Mouse (Mus musculus) gastrocnemius, postnatal 10 days (tissue): ENCODE results near the gene Cd34. TPM values are rescaled to one million over a fixed set of nuclear protein-coding genes. Genes with fewer than 3 reads are reported as not detected.

Experiments
- DNase-seq: peaks from one replicate; pipeline ENCODE4 v3.0.0; 2021; ENCODE audit warnings: mixed read lengths
- total RNA-seq, 2 experiments: library from RNA; stranded (reverse); gene quantifications; 2 replicates each; pipeline ENCODE4 v1.2.3; 2021

The Cd34 gene
- total RNA-seq, 2 experiments from 2014 or later: 162 to 196 TPM

DNA sequence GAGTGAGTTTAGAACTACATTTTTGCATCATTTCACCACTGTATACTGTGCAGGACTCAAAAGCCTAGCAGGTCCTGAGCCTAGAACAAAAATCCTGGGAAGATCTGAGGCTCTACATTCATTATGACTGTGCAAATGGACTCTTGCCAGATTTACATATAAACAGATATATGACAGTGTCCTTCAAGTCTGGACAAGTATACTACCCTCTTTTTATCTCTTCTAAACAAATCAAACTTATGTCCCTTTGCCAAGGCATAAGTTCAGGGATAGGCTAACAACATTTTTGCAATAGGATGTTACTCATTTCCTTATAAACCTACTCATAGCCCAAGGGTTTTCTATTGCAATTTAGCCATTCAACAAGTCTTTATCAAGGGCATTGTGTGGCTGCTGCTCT is 24.1 kb downstream of the Cd34 start:
- DNase-seq: no peak

DNA sequence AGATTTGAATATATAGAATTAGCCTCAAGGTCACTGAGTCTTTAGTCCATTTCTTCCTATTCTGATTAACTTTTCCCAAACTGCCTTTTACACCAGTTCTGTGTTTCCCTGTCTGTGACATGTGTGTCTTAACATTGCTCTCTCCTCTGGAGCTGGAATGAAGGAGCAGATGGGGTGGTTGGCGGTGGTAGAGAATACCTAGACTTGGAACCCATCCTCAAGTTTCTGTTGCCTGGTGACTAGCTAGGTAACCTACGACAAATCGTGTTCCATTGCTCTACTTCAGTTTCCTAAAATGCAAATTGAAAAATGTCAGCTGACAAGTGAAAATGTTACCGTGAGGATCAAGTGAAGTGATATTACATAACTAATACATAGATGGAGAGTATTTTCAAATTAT is 33.4 kb downstream of the Cd34 start:
- DNase-seq: no peak

DNA sequence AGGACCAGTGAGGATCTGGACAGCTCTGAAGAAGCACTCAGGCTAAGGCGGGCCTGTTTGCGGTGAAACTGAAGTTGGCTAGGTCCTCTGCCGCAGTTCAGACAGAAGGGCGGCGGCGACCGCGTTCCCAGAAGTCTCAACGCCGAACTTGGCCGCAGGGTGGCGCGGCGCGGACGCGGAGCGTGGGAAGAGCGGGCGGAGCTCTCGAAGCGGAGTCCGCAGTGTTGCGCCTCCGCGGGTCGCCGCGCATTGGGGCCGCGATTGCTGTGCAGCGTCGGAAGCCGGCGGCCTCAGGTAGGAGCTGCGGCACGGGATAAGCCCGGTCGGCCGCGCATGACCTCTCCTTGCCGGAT is 37.5 kb downstream of the Cd34 start:
- peak; percentile 95 for DNase-seq

DNA sequence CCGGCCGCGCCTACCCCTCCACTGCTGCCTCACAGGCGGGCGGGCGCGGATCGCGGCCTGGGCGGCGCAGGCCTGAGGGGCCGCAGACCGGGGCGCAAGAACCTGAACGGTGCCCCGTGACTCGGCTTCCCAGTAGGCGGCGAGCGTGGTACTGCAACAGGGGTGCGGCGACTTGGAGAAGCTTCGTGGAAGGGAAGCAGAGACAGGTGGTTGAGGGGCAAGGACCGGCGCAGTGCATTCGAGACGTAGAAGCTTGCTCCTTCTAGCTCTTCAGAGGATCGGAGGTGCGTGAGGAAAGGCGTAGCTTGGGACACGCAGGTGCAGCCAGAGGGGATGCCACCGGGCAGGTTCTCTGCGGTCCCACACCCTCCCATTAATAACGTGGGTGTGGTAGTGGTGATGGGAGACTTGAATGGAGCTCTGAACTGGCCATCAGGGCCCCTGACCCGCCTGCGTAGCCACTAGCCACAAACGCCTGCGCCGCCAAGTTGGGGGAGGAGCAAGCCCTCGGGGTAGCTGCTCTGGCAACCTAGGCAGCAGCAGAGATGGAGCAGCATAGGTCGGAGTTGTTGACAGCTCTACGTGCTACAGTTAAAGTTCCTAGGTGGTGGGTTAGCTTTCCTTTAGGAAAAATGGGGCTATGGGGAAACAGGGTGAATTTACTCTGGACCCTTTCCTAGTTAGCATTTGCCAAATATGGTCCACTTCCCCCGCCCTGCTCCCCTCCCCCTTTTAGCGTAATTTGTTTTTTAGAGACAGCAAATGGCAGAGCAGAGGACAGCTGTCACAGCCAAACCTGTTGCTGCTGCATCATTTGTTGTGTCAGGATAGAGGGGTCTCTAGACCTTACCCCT is 38.1 kb downstream of the Cd34 start:
- DNase-seq: peak; percentile 63

DNA sequence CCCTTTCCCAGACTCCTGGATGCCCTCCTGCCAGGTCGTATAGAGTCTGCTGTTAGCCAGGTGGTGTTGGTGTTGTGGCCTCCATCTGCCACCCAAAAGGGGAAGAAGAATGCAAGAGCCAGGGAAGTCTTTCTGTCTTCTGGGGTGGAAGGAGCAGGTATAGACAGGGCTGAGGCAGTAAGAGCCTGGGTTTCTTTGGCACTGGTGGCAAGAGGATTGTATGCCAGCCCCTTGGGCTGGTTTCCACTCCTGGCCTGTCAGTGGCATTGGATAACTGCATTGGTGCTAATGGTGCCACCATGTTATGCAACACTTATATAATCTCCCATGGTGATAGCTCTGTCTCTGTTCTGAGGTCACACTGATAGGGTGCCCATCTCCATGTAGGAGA is 38.7 kb downstream of the Cd34 start:
- no peak for DNase-seq

DNA sequence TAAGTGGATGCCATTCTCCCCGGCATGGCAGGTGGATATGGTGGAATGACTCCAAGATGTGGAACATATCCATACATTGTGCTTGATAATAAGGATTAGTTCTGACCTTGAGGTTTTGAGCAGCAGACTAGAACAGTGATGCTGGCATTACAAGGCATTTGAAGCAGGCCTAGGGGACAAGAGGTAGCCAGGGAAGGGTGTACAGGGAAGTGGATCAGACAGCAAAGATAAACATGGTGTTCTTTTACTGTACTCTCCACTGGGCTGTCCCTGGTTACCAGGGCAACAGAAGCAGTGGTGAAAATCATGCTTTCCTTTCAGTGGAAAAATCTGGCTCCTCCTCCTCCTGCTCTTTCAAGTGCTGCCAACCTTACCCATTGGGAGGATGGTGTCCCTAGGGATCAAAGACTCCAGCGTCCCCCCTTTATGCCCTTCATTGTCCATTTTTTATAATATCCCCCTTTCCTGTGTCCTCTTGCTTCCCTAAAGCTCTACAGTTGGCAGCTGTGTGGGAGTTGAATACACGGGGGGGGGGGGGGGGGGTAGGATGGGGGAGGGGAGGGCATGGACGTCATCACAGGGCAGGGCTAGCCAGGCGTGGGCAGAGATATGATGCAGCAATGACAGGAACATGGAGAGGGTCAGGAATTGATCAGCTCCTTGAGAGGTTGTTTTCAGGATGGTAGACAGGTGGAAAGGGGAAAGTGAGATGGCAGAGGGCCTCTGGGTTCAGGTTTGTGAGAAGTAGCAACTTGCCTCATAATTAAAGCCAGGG is 39.5 kb downstream of the Cd34 start:
- no peak for DNase-seq

DNA sequence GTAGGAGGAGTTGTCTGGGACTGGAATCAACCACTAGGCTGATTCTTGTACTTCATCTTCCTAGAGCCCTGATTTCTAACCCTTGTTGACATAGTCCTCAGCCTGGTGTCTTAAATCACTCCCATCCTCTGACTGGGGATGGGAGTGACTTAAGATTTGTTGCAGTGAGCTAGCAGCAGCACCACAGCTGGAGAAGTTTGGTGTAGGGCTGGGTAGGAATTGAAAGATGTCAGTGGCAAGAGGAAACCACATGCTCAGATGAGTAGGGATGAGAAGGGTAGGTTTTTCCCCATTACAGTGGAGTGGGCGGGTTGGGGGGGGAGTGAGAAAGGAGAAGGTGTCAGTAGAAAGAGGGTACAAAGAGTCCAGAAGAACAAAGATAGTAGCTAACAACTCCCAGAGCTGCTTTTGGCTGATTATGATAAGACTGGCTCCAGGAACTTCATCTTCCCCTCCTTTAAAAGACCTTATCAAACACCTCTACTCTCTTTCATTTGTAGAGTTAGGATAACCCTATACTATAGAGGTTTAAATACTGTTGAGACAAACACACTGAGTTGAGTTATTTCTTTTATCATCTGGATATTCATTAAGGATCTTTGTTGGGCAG is 42.3 kb downstream of the Cd34 start:
- DNase-seq: no peak

DNA sequence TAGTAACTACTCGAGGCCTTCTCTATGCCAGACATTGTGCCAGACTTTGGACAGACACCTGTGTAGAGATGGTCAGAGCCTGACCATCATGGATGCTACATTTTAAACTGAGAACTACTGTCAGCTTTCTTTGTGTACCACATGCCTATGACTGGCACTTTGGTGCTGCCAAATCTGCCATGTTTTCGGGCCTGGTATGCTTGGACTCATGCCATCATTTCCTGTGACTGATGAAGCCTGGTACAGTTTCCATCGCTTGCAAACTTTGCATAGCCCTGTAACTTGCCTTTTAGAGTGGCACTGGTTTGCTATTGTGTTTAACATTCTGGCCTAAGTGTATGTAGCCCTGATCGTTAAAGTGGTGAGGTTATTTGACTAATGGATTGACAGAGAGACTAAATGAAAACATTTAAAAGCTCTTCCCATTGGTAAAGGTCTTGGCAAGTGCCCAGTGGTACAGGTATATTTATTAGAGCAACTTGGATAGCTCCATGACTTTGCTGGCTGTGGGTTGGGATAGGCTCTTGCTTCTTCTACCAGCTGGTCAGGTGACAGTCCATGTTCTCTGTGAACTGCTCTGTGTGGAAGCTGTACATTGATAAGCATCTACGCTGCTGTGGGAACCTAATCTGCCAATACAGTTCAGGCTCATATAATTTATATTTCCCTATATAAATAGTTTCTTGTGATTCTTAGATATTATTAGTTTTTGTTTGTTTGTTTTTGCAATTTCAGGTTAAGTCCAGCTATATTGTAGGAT is 44.5 kb downstream of the Cd34 start:
- no peak for DNase-seq

DNA sequence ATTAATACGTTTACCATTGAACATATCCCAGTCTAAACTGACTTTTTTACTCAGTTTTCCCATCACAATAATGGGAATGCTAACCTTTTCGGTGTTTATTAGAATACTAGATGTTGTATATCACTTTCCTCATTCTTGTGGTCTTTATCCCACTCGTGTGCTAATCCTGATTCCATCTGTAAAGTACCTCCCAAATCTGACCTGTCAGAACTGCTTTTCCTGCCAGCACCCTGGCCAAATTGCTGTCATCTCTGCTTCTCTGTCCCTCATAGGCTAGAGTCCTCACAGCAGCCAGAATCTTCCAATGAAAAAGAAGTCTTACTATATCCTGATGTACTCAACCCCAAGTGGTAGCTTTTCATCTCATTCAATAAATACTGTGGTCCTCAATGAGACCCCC is 46.3 kb downstream of the Cd34 start:
- no peak for DNase-seq

DNA sequence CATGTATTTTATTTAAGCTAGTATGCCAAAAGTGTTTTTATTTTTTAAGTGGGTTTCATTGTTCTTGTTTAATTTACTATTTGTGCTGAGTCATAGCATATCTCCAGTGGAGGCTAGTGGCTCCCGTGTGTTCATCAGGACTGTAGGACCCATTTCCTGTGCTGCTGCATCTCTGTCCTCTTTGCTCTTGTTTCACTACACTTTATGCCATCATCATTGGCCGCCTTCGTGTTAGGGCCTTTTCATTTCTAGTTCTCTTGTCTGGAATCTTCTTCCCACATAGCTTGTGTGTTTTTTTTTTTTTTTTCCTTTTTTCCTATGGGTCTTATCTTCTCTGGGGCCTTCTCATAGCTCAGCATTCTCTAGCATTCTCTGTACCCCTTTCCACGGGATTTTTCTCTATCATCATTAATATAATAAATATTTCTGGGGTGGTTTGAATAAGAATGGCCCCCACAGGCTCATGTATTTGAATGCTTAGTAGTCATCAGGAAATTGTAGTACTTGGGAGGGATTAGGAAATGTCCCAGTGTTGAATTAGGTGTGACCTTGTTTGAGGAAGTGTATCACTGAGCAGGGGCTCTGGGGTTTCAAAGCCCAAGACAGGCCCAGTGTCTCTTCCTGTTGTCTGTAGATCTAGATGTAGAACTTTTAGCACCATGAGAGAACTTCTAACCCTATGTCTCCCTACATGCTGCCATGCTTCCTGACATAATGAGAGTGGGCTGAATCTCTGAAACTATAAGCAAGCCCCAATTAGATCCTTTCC is 47.0 kb downstream of the Cd34 start:
- DNase-seq: no peak

DNA sequence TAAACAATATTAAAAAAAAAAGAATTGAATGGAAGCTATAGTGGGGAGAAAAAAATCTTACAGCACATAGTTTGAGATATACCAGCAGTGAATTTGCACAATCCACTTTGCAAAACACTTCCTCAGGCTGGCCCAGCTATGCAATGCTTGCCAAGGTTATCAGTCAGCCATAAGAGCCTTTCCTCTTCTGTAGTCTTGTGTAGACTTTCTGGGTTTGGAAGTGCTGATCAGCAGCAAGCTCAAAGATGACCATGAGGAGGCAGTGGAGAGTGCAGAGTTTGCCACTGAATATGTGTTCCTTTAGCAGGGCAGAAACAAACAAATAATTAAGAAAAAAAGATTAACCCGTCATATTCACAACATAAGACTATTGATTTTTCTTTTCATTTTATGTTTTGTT is 50.4 kb downstream of the Cd34 start:
- DNase-seq: no peak

DNA sequence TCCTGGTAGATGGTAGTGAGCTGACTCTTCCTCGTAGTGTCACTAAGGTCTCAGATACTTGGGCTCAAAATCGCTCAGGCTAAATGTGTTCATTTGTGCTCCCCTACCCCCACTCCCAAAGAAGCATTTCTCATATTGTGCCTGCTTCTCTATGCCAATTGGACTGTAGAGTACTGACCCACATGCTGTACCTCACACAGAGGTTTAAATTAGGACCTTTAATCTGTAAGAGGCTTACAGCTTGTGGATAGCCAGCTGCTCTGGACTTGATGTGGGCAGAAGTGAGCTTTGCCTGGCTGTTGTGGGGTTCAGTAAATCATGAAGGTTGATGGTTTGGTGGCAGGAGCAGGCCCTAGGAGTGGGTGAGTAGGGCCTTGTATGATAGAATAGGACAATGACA is 52.4 kb downstream of the Cd34 start:
- no peak for DNase-seq

DNA sequence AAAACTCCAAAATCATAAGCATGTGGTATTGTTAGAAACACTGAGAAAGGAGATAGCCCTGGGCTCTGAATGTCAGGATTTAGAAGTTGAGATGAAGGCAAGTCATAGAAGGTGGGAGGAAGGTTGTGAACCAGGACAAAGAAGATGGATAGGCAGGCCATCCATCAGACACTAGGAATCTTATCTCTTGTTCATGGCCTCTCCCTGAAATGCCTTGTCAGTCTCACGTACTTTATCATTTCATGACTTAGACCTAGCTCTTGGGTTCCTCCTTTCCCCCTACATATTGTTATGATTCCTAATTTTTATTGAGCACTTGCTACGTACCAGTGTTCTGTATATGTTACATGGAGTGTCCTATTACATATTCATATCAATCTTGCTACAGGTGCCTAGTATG is 53.0 kb downstream of the Cd34 start:
- no peak for DNase-seq

DNA sequence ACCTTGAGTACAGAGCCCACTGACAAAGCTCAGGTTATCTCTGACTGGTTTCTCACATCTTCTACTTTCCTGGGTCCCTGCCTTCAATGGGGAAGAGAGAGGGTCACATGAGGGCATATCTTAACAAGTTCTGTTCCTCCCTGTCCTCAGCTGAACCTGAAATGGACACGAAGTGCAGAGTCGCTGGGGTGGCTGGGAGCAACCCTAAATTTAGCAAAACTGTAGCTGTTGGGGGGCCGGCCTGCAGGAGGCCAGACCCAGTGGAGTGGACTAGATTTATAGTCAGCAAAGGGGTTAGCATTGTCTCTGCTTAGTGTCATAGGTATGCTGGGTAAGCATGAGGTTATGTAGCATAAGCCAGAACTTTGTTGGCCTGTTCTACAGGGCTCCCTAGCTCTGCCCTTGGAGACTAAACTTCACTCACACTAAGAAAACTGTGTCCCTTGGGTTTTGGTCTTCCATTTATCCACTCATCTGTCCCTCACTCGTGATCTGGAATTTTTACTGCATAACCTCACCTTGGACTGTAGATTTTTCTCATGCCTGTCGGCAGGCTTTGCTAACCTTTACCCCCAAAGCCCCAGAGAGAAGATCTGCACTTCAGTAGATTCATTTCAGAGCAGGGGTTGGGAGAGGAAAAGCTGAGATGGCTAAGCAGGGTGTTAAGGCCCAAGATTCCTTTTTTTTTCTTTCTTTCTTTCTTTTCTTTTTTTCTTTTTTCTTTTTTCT is 54.1 kb downstream of the Cd34 start:
- no peak for DNase-seq

DNA sequence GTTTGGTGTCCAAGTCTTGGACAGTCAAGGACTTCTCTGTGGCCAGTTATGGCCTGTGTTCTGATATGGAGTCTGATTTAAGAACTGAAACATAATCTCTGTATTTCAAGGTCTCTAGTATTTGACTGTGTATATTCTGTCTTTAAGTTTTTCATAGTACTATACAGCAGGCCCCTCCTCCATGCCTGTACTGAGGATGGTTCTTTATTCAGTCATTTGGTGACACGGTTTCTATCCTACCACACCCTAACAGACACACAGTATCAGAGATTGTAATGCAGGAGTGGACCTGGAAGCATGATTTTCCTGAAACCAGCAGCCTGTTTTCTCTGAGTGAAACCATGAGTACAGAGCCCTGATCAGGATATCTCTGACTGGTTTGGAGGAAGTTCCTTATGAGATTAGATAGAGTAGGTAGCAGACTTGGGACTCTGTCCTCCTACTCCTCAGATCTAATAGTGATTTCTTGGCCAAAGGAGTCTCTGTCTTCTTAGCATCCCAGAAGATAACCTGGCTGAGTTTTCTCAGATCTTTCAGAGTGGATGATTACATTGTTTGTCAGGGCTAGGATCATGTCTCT is 54.9 kb downstream of the Cd34 start:
- DNase-seq: no peak

DNA sequence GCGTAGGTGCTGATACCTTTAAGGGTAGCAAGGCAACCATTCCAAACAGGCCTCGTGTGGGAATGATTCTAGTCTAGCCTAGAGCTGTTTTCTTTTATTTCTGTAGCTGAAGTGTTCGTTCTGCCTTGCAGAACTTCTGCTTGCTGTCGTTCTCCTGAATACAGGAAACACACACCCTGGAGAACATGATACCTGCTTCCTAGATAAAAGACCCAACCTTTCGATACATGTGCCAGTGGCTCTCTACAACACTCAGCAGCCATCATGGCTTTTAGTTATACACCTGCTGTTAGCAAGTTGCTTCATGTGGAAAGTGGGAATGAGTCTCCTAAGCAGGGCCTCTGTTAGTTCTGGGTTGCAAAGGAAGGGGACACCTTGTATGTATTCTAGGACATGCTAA is 55.6 kb downstream of the Cd34 start:
- DNase-seq: no peak

DNA sequence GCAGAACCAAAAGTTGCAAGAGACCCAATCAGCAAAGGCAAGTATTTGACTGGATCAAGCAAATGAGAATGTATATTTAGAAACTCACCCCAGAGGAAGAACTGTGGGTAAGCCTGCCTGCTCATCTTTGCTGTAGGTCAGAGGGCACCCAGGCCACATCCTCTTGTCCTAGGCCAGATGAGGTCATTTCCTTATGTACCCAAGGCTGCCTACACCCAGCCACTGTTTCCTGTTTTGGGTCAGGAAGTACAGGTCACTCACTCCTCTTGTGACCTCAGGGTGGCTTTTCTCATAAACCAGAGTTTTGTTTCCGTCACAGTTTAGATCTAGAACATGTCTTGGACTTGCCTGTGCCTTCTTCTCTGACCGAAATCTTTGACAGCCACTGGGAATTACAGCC is 56.6 kb downstream of the Cd34 start:
- DNase-seq: no peak

DNA sequence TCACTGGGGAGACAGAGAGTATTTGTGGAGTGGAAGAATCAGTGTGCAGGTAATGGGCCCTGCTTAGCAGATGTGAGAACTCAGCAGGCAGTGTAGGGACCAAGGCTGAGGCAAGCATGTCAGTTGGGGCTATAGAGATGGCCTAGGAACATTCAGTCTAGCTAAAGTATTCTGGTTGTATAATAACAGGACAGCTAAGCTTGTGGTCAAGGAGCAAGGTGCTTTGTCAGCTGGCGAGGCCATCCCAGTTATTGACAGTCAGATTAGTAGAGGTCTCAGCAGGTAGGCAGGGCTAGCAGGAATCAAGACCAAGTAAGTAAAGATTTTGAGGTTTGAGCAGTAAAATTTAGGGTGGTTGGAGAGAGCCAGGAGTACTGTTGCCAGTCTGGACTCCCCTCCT is 59.8 kb downstream of the Cd34 start:
- no peak for DNase-seq

DNA sequence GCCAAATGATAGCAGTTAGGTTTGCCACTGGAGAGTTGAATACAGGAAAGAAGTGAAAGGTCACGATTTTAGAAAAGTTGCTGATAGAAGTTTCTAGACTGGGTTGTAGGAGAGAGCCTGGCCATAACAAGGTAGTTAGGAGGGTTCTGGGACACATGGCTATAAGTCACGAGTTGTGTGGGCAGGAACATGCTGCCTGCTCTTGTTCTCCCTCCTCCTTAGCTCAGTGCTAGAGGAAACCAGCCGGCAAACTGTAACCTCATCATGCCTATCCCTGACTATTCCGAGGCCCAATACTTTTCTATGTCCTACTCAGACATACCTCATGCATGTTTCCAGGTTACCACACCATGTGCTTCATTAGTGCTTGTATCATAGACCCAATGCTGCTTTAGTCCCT is 64.7 kb downstream of the Cd34 start:
- DNase-seq: no peak

DNA sequence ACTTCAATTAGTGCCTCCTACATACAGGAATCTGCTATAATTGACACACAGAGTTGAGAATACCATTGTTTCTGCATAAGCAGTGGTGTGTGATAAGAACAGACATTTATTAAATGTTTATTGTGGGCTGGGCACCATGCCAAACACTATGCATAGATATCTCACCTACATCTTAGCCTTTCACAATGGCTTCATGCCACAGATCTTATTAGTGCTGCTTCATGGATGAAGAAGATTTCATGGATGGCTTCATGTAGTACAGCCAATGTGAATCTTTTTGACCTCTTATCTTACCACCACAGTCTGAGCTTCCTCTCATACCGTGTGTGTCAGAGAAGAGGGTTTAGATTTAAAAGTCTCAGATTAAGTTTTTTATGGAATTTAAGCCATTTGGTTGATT is 65.6 kb downstream of the Cd34 start:
- no peak for DNase-seq

DNA sequence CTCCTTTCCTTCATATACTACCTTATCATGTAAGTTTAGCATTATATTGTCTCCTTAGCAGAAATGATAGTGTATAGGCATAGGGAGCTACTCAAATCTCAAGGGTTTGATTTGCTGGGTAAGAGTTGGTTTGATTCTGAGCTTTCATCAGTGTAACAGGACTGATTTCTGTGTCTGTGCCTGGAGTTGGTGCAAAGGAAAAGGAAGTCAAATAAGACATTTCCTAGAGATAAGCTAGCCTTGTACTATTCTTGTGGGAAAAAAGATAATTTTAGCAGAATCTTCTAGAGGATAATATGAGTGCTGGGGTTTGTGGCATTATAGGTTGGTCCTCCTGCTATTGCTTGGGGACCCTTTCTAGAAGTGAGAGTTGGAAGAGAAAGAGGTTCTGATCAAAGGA is 67.6 kb downstream of the Cd34 start:
- DNase-seq: no peak
